Mouse (Mus musculus): ENCODE measurements around the gene Gorasp1. TPM values are rescaled to one million over a fixed set of nuclear protein-coding genes. Genes with fewer than 3 reads are reported as not detected.

Gene Gorasp1
- polyA plus RNA-seq, 1 experiment from 2014 or later: 20.9 TPM

DNA sequence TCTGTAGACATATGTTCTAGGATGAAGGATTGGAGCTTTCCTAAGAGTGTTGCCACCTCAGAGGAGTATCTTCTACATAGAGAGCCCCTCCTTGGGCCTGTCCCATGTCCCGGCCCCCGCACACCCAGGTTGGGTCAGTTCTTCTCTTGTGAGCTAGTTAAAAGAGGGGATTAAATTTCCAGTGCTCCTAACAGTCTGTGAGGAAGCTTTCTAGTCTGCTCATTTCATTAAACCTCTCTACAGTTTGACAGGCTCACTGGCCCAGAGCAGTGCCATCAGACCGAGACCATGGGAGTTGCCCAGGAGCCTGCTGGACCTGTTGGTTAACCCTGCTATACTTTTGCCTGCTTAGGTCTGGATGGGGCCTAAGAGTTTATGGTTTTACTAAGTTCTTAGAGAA, 28.7 kb downstream of the Gorasp1 start:
- H3K4me1 ChIP-seq (ENCODE audit: control insufficient read depth, insufficient read depth, low read length): no peaks in the 10 kb centered on the region
- no peak overlapping the region for H3K4me2 ChIP-seq (replicated peaks; ENCODE audit: low read depth, low read length)
- H3K4me3 ChIP-seq (ENCODE audit: low read depth, low read length): no peak overlapping the region
- no peaks in the 10 kb centered on the region for H3K9me3 ChIP-seq (ENCODE audit: control insufficient read depth, low read depth, low read length)
- H3K9ac ChIP-seq (replicated peaks; ENCODE audit: low read depth, low read length): no peak overlapping the region
- no peak for ATAC-seq (ENCODE audit: insufficient number of reproducible peaks, insufficient read depth, low FRiP score, low read depth)
- peaks cover 81% of the 10 kb centered on the region for H3K36me3 ChIP-seq (ENCODE audit: control insufficient read depth, insufficient read depth, low read length)
- WGBS: 94% methylated on average over 3 of the region's 3 CpGs
- no peaks in the 10 kb centered on the region for H3K27me3 ChIP-seq (ENCODE audit: control insufficient read depth, insufficient read depth, low read length)
- no peak overlapping the region for H3K27ac ChIP-seq (ENCODE audit: low read length)

- Histone ChIP-seq H3K27me3 (ENCODE audit: control insufficient read depth, insufficient read depth, low read length) (no peaks in the 10 kb centered on the region), H3K4me1 (ENCODE audit: control insufficient read depth, insufficient read depth, low read length) (no peaks in the 10 kb centered on the region), H3K4me3 (ENCODE audit: low read depth, low read length) (no peak overlapping the region), H3K9me3 (ENCODE audit: control insufficient read depth, low read depth, low read length) (no peaks in the 10 kb centered on the region), H3K9ac (replicated peaks; ENCODE audit: low read depth, low read length) (no peak overlapping the region), H3K4me2 (replicated peaks; ENCODE audit: low read depth, low read length) (no peak overlapping the region), H3K36me3 (ENCODE audit: control insufficient read depth, insufficient read depth, low read length) (peaks cover 42% of the 10 kb centered on the region), H3K27ac (ENCODE audit: low read length) (no peak overlapping the region)
- 82% methylated on average over 12 of the region's 12 CpGs for WGBS
- ATAC-seq (ENCODE audit: insufficient number of reproducible peaks, insufficient read depth, low FRiP score, low read depth): no peak
These were observed 34.8 kb downstream of the Gorasp1 start for GRCm38 (mm10) chr9:119902410-119903151.

DNA sequence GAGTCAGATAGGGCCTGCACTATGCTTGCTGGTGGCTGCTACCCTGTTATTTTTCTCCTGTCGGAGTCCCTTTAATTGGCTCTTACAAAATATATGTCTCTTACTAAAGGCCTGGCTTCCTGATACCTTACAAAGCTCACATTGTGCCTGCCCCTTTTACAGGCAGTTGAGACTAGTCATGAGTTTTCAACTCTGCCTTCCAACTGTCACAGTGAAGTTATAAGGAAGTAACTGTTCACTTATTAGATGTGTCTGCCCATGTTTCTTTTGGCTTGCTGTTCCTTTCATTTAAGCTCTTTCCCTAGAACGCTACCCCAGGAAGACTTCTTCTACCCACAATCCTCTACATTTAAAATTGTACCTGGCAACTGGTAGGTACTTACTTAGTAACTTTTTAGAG, 37.9 kb downstream of the Gorasp1 start:
- no peak overlapping the region for H3K4me3 ChIP-seq (ENCODE audit: low read depth, low read length)
- H3K4me1 ChIP-seq (ENCODE audit: control insufficient read depth, insufficient read depth, low read length): peaks cover 9% of the 10 kb centered on the region
- no peaks in the 10 kb centered on the region for H3K9me3 ChIP-seq (ENCODE audit: control insufficient read depth, low read depth, low read length)
- H3K27ac ChIP-seq (ENCODE audit: low read length): no peak overlapping the region
- 91% methylated on average over 2 of the region's 2 CpGs for WGBS
- H3K36me3 ChIP-seq (ENCODE audit: control insufficient read depth, insufficient read depth, low read length): peaks cover 19% of the 10 kb centered on the region
- H3K4me2 ChIP-seq (replicated peaks; ENCODE audit: low read depth, low read length): no peak overlapping the region
- H3K27me3 ChIP-seq (ENCODE audit: control insufficient read depth, insufficient read depth, low read length): no peaks in the 10 kb centered on the region
- H3K9ac ChIP-seq (replicated peaks; ENCODE audit: low read depth, low read length): no peak overlapping the region
- no peak for ATAC-seq (ENCODE audit: insufficient number of reproducible peaks, insufficient read depth, low FRiP score, low read depth)

DNA sequence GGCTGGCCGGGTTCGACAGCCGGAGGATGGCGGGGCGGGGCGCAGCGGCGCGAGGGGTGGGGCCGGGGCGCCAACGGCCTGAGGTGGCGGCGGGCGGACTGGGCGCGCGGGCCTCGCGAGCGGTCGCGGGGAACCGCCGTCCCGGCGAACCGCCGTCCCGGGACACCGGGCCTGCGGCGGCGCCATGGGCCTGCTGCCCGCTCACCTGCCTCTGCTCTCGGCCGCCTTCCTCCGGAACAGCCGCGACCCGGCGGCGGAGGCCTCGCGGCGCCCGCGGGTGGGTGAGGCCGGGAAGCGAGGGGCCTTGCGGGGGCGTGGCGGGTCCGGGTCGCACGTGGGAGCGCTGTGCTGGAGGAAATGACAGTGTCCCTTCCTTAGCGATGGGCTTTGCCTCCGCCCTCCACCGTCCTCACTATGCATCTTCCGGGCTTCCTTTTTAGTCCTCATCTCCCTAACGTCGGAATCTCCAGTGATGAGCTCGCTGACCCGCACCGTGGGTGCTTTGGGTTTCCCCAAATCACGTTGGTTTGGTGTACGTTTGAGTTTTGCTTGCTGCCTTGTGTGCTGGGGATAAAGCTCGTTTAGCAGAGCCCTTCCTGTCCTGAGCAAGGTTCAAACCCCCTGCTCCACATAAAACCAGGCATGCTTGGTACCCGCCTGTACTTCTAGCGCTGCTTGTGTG, 42.2 kb downstream of the Gorasp1 start:
- Histone ChIP-seq H3K27me3 (ENCODE audit: control insufficient read depth, insufficient read depth, low read length) (no peaks in the 10 kb centered on the region), H3K27ac (ENCODE audit: low read length) (peak overlapping the region; percentile 3; the same call in 1 of the 2 replicates), H3K4me2 (replicated peaks; ENCODE audit: low read depth, low read length) (peak overlapping the region; percentile 89), H3K9ac (replicated peaks; ENCODE audit: low read depth, low read length) (peak overlapping the region; percentile 71), H3K4me3 (ENCODE audit: low read depth, low read length) (peak overlapping the region; percentile 86), H3K4me1 (ENCODE audit: control insufficient read depth, insufficient read depth, low read length) (peaks cover 9% of the 10 kb centered on the region), H3K9me3 (ENCODE audit: control insufficient read depth, low read depth, low read length) (no peaks in the 10 kb centered on the region), H3K36me3 (ENCODE audit: control insufficient read depth, insufficient read depth, low read length) (no peaks in the 10 kb centered on the region)
- ATAC-seq (ENCODE audit: insufficient number of reproducible peaks, insufficient read depth, low FRiP score, low read depth): peak; percentile 79
- 1% methylated on average over 43 of the region's 71 CpGs for WGBS

GRCm38 (mm10) chr9:119894339-119895009, 42.9 kb downstream of the Gorasp1 start, which contains the start of gene Wdr48:
TSS of gene Wdr48 (plus strand) at chr9:119894878.
- Histone ChIP-seq H3K9me3 (ENCODE audit: control insufficient read depth, low read depth, low read length) (no peaks in the 10 kb centered on the region), H3K27ac (ENCODE audit: low read length) (peak within 1 kb of the TSS; percentile 73; the same call in 1 of the 2 replicates), H3K36me3 (ENCODE audit: control insufficient read depth, insufficient read depth, low read length) (no peaks in the 10 kb centered on the region), H3K4me3 (ENCODE audit: low read depth, low read length) (peak within 1 kb of the TSS; percentile 86), H3K9ac (replicated peaks; ENCODE audit: low read depth, low read length) (peak within 1 kb of the TSS; percentile 71), H3K27me3 (ENCODE audit: control insufficient read depth, insufficient read depth, low read length) (no peaks in the 10 kb centered on the region), H3K4me1 (ENCODE audit: control insufficient read depth, insufficient read depth, low read length) (peaks cover 9% of the 10 kb centered on the region), H3K4me2 (replicated peaks; ENCODE audit: low read depth, low read length) (peak within 1 kb of the TSS; percentile 89)
- WGBS: 3% methylated on average over 34 of the region's 34 CpGs
- peak; percentile 99 for ATAC-seq (ENCODE audit: insufficient number of reproducible peaks, insufficient read depth, low FRiP score, low read depth)

DNA sequence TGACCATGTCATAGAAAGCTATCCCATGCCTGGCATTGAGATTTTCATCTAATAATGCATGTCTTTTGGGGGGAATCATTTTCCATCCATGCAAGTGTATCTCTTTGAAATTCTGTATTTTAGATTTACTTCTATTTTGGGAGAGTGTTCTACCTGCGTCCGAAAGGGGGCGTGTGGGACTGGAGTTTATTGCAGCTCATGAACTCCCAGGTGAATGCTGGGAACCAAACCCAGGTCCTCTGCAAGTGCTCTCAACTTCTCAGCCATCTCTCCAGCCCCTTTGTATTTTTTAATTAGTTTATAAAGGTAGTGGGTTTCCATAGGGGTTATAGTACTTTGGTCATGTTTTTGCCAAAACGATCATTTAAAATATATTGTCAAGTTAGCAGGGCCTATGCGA, 43.5 kb downstream of the Gorasp1 start:
- WGBS: 85% methylated on average over 5 of the region's 5 CpGs
- H3K9me3 ChIP-seq (ENCODE audit: control insufficient read depth, low read depth, low read length): no peaks in the 10 kb centered on the region
- no peaks in the 10 kb centered on the region for H3K27me3 ChIP-seq (ENCODE audit: control insufficient read depth, insufficient read depth, low read length)
- peak overlapping the region; percentile 59 for H3K4me2 ChIP-seq (replicated peaks; ENCODE audit: low read depth, low read length)
- H3K4me1 ChIP-seq (ENCODE audit: control insufficient read depth, insufficient read depth, low read length): peaks cover 9% of the 10 kb centered on the region
- no peaks in the 10 kb centered on the region for H3K36me3 ChIP-seq (ENCODE audit: control insufficient read depth, insufficient read depth, low read length)
- ATAC-seq (ENCODE audit: insufficient number of reproducible peaks, insufficient read depth, low FRiP score, low read depth): no peak
- no peak overlapping the region for H3K4me3 ChIP-seq (ENCODE audit: low read depth, low read length)
- H3K9ac ChIP-seq (replicated peaks; ENCODE audit: low read depth, low read length): no peak overlapping the region
- H3K27ac ChIP-seq (ENCODE audit: low read length): no peak overlapping the region

GRCm38 (mm10) chr9:119890692-119891091, 46.7 kb downstream of the Gorasp1 start:
- Histone ChIP-seq H3K9me3 (ENCODE audit: control insufficient read depth, low read depth, low read length) (no peaks in the 10 kb centered on the region), H3K4me2 (replicated peaks; ENCODE audit: low read depth, low read length) (no peak overlapping the region), H3K27ac (ENCODE audit: low read length) (no peak overlapping the region), H3K4me1 (ENCODE audit: control insufficient read depth, insufficient read depth, low read length) (peaks cover 4% of the 10 kb centered on the region), H3K36me3 (ENCODE audit: control insufficient read depth, insufficient read depth, low read length) (no peaks in the 10 kb centered on the region), H3K9ac (replicated peaks; ENCODE audit: low read depth, low read length) (no peak overlapping the region), H3K27me3 (ENCODE audit: control insufficient read depth, insufficient read depth, low read length) (no peaks in the 10 kb centered on the region), H3K4me3 (ENCODE audit: low read depth, low read length) (no peak overlapping the region)
- WGBS: 36% methylated on average over 2 of the region's 2 CpGs
- no peak for ATAC-seq (ENCODE audit: insufficient number of reproducible peaks, insufficient read depth, low FRiP score, low read depth)

DNA sequence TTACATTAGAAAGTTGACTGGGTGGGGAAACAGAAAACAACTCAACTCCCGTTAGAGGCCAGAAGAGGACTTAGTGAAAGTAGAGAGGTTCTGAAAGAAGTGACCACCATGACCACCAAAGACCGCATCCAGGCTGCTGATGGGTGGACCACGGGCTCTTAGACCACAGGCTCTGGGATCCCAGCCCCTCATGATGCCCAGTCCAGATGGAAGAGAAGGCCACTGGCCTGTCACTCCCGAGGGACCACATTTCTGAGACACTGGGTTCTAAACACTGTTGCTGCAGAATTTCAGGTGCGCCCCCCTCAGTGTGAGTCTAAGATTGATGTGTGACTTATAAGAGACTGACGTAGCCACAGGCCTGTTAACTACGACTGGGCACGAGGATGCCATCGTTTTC, 47.9 kb downstream of the Gorasp1 start:
- WGBS: 85% methylated on average over 9 of the region's 9 CpGs
- H3K27ac ChIP-seq (ENCODE audit: low read length): no peak overlapping the region
- no peak overlapping the region for H3K4me2 ChIP-seq (replicated peaks; ENCODE audit: low read depth, low read length)
- no peaks in the 10 kb centered on the region; the same call in 1 of the 2 replicates for H3K4me1 ChIP-seq (ENCODE audit: control insufficient read depth, insufficient read depth, low read length)
- ATAC-seq (ENCODE audit: insufficient number of reproducible peaks, insufficient read depth, low FRiP score, low read depth): no peak
- no peak overlapping the region for H3K4me3 ChIP-seq (ENCODE audit: low read depth, low read length)
- H3K36me3 ChIP-seq (ENCODE audit: control insufficient read depth, insufficient read depth, low read length): no peaks in the 10 kb centered on the region
- H3K27me3 ChIP-seq (ENCODE audit: control insufficient read depth, insufficient read depth, low read length): no peaks in the 10 kb centered on the region
- no peak overlapping the region for H3K9ac ChIP-seq (replicated peaks; ENCODE audit: low read depth, low read length)
- no peaks in the 10 kb centered on the region for H3K9me3 ChIP-seq (ENCODE audit: control insufficient read depth, low read depth, low read length)
